Mouse (Mus musculus): ENCODE results near the gene Bcl2l10.

DNA sequence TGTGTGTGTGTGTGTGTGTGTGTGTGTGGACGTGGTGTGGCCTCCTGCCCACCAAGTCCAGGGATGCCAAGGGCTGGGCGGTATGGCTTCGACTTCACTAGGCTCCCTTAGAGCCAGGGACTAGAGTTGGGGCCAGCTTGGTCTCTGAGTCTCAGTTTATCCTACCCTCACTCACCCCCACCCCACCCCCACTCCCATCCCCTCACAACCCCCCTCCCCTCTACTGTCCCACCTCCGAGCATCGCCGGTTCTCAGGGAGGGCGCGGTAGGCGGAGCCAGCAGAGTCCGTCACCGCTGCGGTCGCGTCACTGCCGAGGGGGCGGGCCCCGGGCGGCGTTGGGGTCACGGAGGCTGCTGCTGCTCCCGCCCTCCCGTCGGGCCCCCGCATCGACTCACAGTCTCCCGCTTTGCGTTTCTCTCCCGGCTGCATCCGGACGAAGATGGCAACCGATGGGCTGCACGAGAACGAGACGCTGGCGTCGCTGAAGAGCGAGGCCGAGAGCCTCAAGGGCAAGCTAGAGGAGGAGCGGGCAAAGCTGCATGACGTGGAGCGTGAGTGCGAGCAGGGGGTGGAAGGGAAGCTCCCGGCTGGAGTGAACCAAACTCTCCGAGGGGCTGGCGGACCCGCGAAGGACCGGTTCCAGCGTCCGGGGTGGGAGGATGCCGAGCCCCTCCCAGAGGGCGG, 33.6 kb upstream of the Bcl2l10 start:
- TF ChIP-seq CTCF (IDR thresholded peaks at IDR 0.05; ENCODE audit: low read depth), result no peak
- TF ChIP-seq EP300 (IDR thresholded peaks at IDR 0.05; ENCODE audit: low read depth), result no peak
